Mouse (Mus musculus): ENCODE data around the gene Camk1g.
A peak's percentile ranks its signal among the peaks of the same experiment; 100 is the strongest.

Gene Camk1g

DNA sequence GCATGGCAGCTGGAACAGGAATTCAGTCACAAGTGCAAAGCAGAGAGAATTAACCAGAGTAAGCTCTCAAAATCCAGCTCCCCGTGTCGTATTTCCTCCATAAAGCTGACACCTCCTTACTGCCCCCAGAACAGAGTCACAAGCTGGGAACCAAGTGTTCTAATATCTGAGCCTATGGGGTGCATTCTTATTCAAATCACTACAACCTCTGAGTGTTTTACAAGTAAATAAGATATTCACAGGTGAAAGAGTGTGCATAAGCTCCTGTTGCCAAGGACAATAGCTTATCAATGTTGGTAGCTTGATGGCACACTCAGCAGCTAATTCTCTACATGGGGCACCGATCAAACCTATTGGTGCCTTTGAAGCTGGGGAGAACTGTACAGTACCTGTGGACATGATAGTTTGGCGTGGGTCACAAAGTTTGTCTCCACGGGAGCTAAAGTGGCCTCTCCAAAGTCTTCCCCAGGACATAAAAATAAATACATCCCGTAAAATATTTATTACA lies 3.9 kb upstream of the Camk1g start:
- DNase-seq = no peak

DNA sequence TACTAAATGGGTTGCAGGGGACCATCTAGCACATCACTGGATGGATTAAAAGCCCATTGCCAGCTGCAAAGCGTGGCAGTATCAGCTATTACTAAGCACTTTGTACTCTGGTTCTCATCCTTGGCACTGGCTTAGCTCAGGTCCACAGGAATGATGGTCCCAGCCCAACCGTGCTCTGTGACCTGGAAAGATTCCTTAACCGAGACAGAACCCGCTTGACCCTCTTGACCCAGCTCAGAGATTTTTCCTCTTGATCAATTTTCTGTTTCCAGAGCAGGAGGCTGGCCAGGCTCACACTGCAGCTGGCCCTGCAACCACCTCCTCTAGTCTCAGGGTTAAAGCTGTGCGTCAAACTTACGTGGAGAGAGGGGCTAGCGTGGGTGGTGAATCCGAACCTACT lies 1.0 kb downstream of the Camk1g start:
- peak; percentile 48 to 61 for DNase-seq

DNA sequence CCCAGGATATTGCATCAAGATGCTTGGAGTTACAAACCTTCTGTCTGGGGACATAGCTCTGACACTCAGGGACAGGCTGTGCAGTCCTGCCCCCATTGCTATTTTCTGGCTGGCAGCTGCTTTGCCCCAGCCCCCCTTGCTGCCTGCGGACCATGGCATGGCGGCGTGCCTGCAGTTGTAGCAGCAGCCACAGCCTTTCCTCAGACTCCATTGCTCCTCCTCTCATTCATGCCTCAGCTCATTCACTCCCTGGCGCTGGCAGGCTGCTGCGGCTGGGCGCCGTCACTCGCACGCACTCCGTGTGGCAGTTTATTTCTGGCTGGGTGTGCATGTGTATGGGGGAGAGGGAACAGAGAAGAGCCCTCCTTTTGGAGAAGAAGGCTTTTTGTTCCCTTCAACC lies 2.0 kb downstream of the Camk1g start:
- DNase-seq = no peak

DNA sequence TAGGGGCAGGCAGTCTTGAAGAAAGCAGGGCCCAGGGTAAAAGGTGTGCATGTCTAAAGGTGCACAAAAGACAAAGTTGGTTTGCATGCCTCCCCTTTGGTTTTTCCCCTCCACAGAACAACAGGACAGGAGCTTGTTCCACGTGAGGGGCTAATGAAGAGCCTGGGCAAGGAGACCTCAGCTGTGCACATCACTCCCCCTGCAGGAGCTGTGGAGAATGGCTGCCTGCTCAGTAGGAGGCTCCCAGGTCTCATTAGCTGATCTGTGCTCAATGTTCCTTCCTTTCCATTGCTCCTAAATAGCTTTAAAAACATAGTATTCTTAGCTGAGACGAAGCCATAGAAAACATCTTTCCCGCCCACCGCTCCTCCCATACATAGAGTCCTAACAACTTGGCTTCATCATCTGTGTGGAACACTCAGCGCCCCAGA lies 6.3 kb downstream of the Camk1g start:
- DNase-seq = peak; percentile 62 to 65

DNA sequence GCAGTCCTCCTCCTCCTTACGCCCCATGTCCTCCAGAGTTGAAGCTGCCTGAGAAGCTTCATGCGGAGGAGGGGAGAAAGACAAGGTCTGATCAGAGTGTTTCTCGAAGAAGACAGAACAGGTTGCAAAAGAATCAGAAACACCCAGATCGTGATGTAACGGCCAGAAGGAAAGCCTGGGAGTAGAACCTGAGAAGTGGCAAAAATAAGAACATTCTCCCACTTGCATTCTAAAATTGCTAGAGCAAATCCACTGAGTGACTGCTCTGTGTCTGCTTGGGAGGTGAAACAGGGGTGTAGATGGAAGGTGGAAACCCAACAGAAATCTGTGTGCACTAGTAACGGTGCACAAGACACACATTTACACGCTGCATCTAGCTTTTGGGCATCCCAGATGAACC lies 8.0 kb downstream of the Camk1g start:
- DNase-seq = no peak

DNA sequence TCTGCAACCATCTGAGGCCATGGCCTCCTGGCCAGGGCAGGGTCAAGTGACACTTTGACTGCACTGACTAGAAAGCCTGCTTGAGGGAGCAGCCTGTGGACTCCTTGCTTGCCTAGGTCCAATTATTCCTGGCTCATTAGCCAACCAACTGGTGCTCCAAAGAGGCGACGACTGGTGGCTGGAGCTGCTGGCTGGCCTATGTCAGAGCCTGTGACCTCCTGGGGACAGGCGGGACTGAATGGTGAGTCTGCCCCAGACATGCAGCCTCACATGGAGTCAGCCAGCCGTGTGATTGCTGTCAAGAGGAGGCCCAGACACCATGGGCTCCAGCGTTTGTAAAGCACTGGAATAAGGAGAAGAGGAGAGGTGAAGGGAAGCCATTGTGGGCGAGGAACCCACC lies 8.9 kb downstream of the Camk1g start:
- DNase-seq = no peak

DNA sequence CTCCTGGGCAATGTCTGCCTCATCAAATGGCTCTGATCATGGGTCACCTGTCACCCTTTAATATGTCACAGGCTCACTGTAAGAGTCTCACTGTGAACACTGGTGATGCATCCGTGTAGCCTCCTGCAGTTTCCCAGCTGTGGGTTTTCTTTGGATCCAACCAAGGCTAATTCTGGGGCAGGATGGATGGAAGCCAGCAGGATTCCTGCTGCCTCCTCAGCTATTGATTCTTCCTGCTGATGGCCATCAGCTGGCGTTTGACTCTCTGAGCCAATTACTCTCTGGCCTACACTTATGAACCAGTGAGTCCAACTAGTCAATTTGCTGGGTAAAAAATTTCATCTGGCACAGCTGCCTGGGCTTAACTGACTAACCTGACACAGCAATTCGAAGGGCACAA lies 10.9 kb downstream of the Camk1g start:
- peak in 1 of 2 experiments; percentile 16 for DNase-seq

DNA sequence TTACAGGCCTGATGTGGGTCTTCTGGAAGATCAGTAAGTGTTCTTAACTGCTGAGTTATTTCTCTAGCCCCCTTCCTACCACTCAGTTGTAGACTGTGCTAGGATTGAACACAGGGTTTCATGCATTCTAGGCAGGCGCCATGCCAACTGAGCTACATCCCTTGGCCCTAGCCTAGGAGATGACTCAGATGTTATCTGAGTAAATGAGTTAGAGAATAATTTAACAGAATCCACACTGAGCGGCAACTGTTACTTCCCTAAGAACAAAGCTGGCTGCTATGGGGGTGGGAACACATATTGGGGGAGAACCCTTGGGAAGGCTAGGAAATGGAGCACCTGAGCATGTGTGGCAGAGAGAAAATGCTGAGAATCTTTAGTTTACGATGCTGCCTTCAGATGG lies 18.5 kb downstream of the Camk1g start:
- DNase-seq = peak; percentile 69 to 74

DNA sequence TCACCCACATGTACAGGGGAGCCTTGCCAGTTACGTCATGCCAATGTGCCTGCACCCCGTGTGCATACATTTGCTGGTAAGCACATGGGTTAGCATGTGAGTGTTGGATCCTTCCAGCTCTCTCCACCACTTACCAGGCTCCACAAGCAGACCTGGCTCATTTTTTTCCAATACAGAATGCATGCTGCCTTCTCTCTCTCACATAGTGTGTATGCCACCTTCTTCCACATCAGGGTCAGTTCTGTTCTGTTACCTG lies 19.6 kb downstream of the Camk1g start:
- DNase-seq = no peak

DNA sequence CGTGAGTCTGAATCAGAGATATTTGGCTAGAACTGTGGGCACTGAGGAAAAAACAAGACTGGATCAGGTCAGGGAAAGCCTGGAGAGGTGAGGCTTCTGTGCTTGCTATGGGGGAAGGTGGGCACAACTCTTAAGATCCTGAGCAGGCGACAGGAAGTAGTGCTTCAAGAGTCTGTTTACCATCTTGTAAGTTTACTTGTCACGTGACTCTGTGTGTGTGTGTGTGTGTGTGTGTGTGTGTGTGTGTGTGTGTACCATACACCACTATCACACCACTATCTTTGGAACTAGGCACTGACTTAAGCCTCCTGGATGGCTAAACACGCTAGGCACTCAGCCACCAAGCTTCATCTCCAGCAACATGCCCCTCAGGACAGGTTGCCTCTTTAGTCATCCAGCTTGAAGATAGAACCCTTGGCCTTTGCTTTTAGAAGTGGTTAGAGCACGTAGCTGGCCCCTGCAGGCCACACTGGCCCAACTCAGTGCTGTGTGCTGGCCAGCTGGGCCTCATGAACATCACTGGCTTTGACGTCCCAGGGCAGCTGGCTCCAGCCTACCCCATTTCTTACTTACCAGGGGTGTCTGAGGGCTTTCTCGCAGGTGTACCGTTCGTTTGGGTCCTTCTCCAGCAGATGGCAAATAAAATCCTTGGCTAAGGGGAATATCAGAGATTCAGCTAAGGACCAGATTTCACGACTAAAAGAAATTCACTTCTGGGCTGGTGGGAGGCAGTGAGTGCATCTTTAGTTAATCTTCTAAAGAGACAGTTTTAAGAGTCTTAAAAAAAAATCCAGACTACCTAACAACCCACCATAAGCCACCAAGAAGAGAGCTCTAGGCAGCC lies 20.2 kb downstream of the Camk1g start:
- no peak for DNase-seq

DNA sequence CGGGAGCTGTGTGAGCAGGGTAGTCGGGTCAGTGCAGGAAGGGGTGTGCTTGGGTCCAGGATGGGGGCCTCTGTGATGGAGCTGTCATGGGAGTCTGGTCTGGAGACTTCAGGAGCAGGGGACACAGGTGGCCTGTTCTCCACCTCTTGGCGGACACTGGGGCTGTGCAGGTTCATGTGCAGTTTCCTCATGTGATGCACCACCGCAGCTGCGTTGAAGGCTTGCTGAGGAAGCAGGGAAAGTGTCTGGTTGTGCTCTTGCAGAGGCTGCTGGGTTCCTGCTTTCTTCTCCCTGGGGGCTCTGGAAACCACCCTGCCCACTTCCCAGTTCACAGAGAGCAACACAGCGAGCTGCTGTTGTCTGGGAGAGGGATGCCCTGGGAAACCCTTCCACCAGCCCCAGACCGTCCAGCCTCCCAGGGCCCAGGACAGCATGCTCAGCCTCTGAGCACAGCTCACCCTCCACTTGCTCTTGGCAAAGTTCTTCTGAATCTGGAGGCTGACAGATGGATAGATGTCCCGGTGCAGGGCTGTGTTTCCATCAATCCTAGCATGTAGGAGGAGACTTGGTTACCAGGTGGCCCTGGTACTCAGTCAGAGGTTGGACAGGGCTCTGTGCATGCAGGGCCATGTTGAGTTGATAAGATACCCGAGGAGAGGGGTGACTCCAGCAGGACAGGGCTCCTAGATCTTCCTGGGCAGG lies 21.7 kb downstream of the Camk1g start:
- no peak for DNase-seq

DNA sequence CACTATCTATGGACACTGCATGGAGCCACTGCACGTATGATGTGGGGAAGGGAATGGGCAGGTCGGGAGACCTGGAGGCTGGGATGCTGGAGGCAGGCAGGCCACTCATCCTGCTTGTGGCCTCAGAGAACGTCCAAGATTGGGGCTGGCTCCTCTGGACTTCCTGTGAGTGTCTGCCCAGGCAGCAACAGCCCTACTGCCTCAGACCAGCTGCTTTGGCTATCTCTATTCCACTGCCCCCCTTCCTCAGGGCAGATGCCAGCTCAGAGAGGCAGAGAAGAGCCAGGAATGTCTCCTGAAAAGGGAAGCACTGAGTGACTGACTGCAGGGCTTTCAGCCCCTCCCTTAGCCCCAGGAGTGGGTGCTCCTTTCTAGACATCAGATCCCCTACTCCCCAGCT lies 23.2 kb downstream of the Camk1g start:
- DNase-seq = no peak

DNA sequence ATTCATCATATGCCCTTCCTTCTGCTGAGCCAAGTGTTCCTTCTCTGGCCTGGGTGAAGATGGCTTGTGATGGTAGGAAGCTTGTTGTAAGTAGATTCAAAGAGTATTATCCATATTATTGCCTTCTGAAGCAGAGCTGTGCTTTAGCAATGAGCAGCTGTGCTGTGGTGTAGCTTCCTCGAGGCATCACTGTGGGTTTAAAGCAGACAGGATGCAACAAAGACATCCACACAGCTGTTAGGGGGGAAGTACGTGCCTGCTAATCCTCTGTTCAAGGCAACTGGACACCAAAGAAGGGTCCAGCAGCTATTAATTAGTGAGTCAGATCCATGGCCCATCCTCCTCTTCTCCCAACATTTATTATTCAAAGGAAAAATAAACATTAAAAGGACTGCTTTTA lies 25.1 kb downstream of the Camk1g start:
- no peak for DNase-seq

DNA sequence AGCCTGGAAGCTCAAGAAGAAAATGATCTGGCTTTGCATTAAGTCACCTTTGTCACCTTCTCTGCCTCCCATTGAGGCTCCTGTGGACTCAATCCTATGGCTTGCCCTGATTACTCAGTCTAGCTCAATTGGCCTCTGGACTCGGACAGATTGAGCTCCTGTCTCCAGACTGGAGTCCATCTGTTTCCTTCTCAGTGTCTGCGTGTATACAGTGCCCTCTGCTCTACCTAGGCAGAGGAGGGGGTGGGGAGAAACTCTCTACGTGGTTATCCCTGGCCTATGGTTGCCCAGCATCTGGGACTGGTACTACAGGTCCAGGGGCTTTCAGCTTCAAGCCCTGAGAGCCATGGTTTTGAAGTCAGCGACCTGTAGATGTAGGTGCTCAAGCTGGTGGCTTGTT lies 26.2 kb downstream of the Camk1g start:
- no peak for DNase-seq

DNA sequence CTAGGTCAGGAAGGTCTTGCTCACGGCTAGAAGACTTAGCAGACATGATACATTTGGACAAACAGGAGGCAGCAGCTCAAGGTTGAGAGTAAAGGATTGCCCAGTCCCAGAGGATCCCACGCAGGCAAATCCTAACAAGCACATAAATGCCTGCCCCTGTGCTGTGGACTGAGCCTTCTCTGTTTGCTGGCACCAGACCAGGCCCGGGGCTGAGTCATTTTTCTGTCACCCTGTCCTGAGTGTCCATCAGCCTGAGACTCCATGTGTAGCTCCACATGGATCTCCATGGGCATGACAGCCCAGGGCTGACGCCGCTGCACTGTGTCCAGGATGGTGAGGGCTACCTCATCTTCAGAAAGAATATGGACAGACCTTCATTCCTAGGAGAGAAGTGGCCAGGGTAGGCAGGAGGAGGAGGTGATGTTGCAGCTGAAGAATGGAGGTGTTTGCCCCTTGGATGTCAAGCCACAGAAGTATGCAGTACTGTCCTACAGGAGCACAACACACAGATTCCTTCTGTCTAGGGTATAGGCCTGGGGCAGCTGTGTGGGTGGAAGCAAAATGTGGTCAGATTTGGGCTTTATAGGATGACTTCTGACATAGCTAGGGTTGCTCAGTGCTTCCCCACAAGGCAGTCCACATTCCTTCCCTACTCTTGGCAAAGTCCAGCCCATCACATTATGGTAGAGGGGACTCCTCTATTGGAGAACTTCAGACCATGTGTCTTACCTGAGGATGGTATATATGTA lies 27.7 kb downstream of the Camk1g start:
- DNase-seq = no peak

DNA sequence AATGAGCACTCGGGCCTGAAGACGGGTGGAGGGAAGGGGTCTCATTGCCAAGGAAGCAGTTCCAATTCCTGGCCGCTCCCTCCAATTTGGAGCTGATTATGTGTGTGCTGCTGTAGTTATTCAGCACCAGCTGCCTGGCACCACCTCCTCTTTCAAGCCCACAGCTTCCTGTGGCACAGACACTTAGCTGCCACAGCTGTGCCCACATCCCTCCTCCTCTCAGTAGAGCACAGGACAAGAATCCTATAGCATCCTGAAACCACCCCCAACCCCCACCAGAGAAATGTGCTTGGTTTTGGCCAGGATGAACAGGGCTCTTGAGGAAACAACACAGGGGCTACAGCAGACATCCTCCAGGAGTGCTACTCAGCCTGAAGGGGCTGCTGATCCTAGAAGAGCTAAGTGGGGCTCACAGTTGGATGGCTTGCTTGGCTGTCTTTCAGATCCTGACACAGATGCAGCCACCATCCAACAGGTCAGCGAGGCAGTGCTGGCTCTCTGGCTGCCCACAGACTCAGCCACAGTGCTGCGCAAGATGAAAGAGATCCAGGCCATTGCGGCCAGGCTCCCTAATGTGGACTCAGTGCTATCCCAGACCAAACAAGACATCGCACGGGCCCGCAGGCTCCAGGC lies 31.6 kb downstream of the Camk1g start:
- no peak for DNase-seq

DNA sequence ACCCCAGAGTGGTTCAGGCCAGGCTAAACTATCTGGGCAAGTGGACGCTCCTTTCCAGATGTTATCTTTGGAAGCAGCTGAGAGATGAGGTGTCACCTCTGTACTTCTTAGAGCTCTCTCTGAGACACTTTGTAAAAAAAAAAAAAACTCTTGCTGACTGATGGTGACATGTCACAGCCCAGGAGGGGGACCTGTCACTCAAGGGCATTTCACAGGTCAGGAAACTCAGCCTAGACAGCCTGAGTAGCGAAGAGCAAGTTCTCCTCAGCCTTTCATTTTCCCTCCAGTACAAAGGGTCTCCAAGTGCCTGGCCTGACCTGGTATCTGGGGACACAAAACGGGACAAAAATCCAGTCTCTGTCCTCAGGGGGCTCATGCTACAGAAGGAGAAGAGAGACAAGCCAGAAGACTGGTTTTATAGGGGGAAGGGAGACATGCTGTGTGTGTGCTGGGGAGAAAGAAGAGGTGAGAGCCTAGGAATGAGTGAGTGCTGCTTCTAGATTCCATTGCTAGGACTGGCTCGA lies 32.2 kb downstream of the Camk1g start:
- DNase-seq = no peak

DNA sequence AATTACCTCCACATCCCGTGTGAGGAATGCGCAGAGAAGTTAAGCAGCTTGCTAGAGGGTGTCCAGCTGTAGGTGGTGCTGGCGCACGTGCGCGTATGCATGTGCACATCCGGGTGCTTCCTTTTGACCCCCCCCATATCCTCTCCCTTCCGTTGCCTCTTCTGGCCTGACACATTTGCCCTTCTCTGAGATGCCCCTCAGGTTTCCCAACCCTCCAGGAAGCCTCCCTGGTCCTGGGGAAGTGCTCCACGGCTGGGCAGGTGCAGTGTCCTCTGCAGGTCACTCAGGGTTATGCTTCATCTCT lies 33.1 kb downstream of the Camk1g start:
- no peak for DNase-seq

DNA sequence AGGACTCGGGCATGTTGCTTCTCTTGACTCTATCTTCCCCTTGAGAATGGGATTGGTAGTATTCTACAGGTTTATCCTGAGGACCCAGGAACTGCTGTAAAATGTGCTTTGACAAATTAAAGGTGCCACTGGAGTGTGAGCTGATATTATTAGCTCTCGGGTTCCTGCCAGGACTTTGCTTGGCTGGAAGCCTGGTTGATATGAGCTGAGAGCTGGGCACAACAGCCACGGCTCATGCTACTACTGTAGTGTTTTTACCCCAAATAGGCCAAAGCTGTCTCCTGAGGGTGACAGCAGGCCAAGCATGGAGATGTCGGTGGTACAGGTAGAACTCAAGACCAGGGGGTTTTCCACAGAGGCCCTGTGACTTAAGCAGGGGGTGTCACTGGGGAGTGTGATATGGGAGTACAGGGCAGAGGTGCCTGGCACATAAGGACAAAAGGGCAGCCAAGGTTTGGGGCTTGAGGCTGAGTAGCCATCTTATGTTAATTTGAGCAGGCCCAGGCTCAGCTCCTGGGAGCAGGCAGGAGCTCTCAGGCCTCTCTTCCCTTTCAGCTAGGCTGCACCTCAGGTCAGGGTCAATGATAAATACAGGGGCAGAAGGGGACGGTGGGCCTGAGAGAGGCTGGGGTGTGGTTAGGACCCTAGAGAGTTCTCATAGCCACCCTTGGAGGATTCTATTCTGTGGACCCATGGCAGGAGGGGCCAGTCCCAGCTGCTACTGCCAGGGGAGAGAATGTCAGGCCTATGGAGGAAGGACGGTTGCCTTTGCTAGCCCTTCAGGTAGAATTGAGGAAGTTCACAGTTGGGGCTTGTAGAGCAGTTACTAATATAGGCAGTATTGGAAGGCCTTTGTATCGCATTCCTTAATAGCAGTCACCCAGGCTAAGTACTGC lies 33.7 kb downstream of the Camk1g start:
- DNase-seq = no peak

DNA sequence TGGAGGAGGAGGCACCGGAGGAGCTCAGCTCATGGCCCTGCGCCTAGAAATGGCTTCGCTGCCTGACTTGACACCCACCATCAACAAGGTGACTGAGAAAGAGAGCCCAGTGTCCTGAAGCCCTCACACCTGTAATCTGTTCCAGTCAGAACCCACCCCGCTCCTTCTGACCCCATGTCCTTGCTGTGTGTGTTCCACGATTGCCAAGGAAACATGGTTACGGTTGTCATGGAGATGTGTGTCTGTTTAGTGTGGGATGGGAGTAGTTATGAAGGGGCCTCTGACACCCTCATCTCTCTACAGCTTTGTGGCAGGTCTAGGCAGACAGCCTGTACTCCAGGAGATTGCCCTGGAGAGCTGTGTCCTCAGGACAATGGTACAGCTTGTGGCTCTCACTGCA lies 35.6 kb downstream of the Camk1g start:
- DNase-seq = no peak

DNA sequence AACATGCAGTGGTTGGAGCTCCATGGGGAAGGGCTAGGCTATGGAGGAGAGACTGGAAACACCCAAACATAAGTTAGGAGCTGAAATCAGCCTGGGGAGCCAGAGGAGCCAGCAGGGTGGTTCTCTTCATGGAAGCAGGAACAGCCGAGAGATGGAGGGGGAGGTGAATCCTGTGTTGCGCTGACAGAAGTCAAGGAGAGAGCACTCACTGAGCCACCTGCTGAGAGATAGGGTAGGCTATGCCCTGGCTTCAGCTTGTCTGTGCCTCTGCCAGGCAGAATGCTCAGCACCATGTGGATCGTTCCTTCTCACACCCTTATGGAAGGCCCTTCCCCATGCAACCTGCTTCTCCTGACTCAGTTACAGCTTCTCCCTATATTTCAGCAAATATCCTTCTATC lies 36.3 kb downstream of the Camk1g start:
- no peak for DNase-seq

DNA sequence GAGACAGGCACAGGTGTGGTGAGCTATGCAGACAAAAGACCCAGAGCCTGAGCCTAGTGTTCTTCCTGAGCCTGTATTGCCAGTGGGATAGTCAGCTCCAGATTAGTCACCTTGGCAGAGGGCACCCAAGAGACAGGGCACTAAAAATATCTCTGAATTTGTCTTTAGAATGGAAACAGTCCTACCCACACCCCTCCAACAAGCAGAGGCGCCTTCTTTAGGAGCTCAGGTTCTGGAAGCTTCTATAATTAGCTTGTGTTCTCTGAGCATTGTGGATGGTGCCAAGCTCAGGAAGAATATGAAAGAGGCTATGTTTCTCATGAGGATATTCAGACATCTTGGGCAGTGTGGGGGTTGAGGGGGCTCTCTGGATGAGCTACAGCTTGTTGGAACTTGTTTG lies 37.4 kb downstream of the Camk1g start:
- no peak for DNase-seq
